Mouse (Mus musculus) hindbrain, embryonic 15.5 days (tissue): ENCODE data around the gene Pithd1. TPM values are rescaled to one million over a fixed set of nuclear protein-coding genes. Genes with fewer than 3 reads are reported as not detected.

Experiments
- ATAC-seq: fragments of 200-750 bp; cut with Nextera tagmentation; 2 replicates; pipeline ENCODE4 v1.8.0; 2017; ENCODE audit warnings: low read depth, moderate number of reproducible peaks, moderate TSS enrichment; ENCODE audit not compliant: low FRiP score
- H3K27ac ChIP-seq: fragments of 300-500 bp; sonication (generic); replicated peaks from 2 replicates; pipeline ENCODE4 v1.5.1; 2015; ENCODE audit warnings: mild to moderate bottlenecking, inconsistent platforms
- H3K27me3 ChIP-seq: fragments of 300-500 bp; sonication (generic); 2 replicates; pipeline ENCODE4 v1.6.1; 2015; ENCODE audit warnings: control low read depth, inconsistent platforms
- H3K36me3 ChIP-seq: fragments of 300-500 bp; sonication (generic); 2 replicates; pipeline ENCODE4 v1.6.1; 2015; ENCODE audit warnings: control low read depth, inconsistent platforms
- H3K4me1 ChIP-seq: fragments of 300-500 bp; sonication (generic); replicated peaks from 2 replicates; pipeline ENCODE4 v1.6.1; 2015; ENCODE audit warnings: control low read depth, inconsistent platforms
- H3K4me2 ChIP-seq: fragments of 300-500 bp; sonication (generic); 2 replicates; pipeline ENCODE4 v1.6.1; 2015; ENCODE audit warnings: moderate library complexity, mild to moderate bottlenecking, inconsistent platforms
- H3K4me3 ChIP-seq: fragments of 300-500 bp; sonication (generic); 2 replicates; pipeline ENCODE4 v1.5.1; 2015; ENCODE audit warnings: mild to moderate bottlenecking, inconsistent platforms
- H3K9ac ChIP-seq: fragments of 300-500 bp; sonication (generic); 2 replicates; pipeline ENCODE4 v1.6.1; 2015; ENCODE audit warnings: inconsistent platforms
- H3K9me3 ChIP-seq: fragments of 300-500 bp; sonication (generic); 2 replicates; pipeline ENCODE4 v1.6.1; 2016; ENCODE audit warnings: control low read depth, inconsistent platforms
- WGBS: fragments of 180-500 bp; shearing (Covaris S2); methylation state at CpG from one replicate; pipeline ENCODE4 v1.1.7; 2015; 5-methylcytosine and 5-hydroxymethylcytosine counted together
- polyA plus RNA-seq: library from polyadenylated mRNA; unstranded; fragments of >200 nt; fragmentation: Nextera tagmentation; extraction: Ambion mirVana; gene quantifications from 2 replicates; pipeline ENCODE4 v1.2.1, GENCODE M21; 2015

Gene Pithd1
- polyA plus RNA-seq, 1 experiment from 2014 or later: 63.6 TPM

DNA sequence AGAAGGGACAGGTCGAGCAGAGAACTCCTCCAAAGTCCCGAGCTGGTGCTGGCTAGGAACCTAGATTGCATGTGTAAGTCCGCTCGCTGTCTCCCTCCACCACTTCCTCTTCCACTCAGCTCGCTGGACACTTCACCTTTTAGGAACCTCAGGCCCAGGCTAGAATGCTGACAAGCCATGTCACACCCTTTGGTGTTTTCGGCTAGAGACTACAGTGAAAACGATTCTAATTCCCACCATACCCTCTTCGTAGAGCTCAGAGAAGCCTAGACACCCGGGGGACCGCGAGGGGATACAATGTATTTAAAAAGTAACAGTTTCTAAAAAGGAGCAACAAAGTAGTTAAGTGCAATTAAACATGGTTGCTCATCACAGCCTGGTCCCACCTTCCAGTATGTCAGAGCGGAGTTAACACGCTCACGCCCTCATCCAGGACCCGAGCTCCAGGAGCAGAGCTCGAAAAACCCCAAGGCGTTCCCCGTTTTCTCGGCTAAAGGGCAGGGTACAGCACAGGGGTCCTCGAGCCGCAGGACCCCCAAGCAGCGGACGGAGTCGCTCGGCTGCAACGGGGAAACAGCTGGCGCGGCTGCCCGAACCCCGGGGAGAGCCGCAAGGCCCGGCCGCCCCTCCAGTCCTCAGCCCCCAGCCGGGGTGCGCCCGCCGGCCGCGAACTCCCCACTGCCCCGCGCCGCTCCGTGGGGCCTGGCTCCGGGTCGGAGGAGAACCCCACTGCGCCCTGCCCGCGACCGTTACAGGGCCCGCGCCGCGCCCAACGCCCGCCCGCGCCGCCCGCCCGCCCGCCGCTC lies 33.9 kb upstream of the Pithd1 start:
- 1% methylated on average over 57 of the region's 62 CpGs for WGBS
- Histone ChIP-seq H3K27ac (peak overlapping the region; percentile 85), H3K4me1 (peaks cover 21% of the 10 kb centered on the region), H3K27me3 (no peaks in the 10 kb centered on the region), H3K9ac (peak overlapping the region; percentile 91), H3K36me3 (no peaks in the 10 kb centered on the region), H3K4me2 (peak overlapping the region; percentile 96), H3K4me3 (peak overlapping the region; percentile 95), H3K9me3 (no peaks in the 10 kb centered on the region)
- peak; percentile 76 for ATAC-seq

DNA sequence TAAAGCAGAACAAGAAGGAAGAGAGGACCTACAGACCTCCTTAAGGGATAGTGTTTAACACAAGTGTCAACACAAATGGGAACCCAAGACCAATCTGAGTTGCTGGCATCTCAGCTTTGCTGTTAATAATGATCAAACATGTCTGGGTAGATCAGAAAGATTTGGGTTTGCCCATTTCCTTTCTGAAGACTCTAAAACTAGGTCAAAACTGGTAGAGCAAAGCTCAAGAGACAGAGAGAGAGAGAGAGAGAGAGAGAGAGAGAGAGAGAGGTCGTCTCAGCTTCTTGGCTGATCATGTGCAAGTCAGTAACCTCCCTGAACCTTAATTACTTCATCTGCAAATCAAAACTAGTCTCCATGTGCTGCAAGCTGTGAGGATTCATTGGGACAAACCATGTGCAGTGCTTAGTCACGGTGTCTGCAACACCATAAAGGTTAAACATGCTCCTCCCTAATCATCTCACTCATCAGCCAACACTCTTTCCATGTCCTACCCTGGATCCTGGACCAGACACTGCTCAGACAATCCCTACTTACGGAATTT lies 29.1 kb upstream of the Pithd1 start:
- no peak overlapping the region for H3K9ac ChIP-seq
- WGBS: 80% methylated on average over 3 of the region's 3 CpGs
- H3K27ac ChIP-seq: no peak overlapping the region
- no peak overlapping the region for H3K4me2 ChIP-seq
- no peaks in the 10 kb centered on the region for H3K9me3 ChIP-seq
- no peak for ATAC-seq
- H3K4me3 ChIP-seq: no peak overlapping the region
- peaks cover 22% of the 10 kb centered on the region for H3K36me3 ChIP-seq
- H3K27me3 ChIP-seq: no peaks in the 10 kb centered on the region
- H3K4me1 ChIP-seq: peaks cover 22% of the 10 kb centered on the region

DNA sequence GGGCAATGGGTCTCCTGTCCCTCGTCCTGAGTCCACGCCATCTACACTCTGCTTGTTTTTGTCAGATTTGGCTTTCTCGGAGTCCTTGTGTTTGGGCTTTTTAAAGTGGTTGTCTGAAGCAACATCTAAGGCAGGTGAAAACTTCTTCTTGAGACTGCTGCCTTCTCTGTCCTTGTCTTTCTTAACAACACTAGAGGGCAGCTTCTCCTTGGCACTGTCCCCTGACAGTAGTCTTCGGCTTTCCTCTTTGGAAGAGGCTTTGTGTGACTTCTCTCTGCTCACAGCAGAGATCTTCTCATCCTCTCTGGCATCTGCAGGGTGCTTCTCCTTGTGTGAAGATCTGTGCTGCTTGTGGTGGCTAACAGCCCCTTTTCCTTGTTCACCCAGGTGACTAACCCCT lies 23.5 kb upstream of the Pithd1 start:
- no peaks in the 10 kb centered on the region for H3K4me1 ChIP-seq
- no peak overlapping the region for H3K4me3 ChIP-seq
- no peak for ATAC-seq
- no peak overlapping the region for H3K27ac ChIP-seq
- peaks cover 69% of the 10 kb centered on the region for H3K36me3 ChIP-seq
- 93% methylated on average over 4 of the region's 4 CpGs for WGBS
- H3K9ac ChIP-seq: no peak overlapping the region
- H3K9me3 ChIP-seq: no peaks in the 10 kb centered on the region
- no peaks in the 10 kb centered on the region for H3K27me3 ChIP-seq
- H3K4me2 ChIP-seq: no peak overlapping the region

- Histone ChIP-seq H3K4me1 (no peaks in the 10 kb centered on the region), H3K27me3 (no peaks in the 10 kb centered on the region), H3K36me3 (peaks cover 84% of the 10 kb centered on the region), H3K9ac (no peak overlapping the region), H3K4me2 (no peak overlapping the region), H3K4me3 (no peak overlapping the region), H3K9me3 (no peaks in the 10 kb centered on the region), H3K27ac (no peak overlapping the region)
- WGBS: 87% methylated on average over 8 of the region's 8 CpGs
- ATAC-seq: no peak
Observed at GRCm38 (mm10) chr4:136008782-136009447, 21.9 kb upstream of the Pithd1 start.

- no peak overlapping the region for H3K4me2 ChIP-seq
- 96% methylated on average over 3 of the region's 3 CpGs for WGBS
- no peak overlapping the region for H3K27ac ChIP-seq
- no peak overlapping the region for H3K9ac ChIP-seq
- H3K27me3 ChIP-seq: no peaks in the 10 kb centered on the region
- H3K36me3 ChIP-seq: peaks cover 88% of the 10 kb centered on the region
- no peak overlapping the region for H3K4me3 ChIP-seq
- no peaks in the 10 kb centered on the region for H3K9me3 ChIP-seq
- ATAC-seq: no peak
- H3K4me1 ChIP-seq: no peaks in the 10 kb centered on the region
Observed at GRCm38 (mm10) chr4:136006821-136007220, 19.8 kb upstream of the Pithd1 start.

DNA sequence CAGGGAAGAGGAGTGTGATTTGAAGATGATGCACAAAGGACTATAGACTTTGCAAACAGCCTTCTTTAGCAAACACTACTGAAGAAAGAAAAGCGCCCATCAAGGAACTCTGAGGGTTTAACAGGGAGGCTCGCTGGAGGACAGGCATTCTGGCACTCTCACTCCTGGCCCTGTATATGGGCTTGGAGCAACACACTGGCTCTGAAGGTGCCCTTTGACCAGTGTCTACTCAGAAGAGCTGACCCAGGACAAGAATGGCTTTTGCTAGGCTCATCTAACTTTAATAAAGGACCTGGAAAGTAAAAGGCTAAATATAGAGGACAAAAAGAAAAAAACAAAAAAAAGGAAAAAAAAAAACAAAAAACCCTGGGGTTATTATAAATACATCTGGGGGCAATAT lies 17.9 kb upstream of the Pithd1 start:
- ATAC-seq: no peak
- no peaks in the 10 kb centered on the region for H3K9me3 ChIP-seq
- no peak overlapping the region for H3K4me3 ChIP-seq
- H3K27me3 ChIP-seq: no peaks in the 10 kb centered on the region
- no peak overlapping the region for H3K27ac ChIP-seq
- no peaks in the 10 kb centered on the region for H3K4me1 ChIP-seq
- H3K4me2 ChIP-seq: no peak overlapping the region
- H3K36me3 ChIP-seq: peaks cover 76% of the 10 kb centered on the region
- no peak overlapping the region for H3K9ac ChIP-seq
- WGBS: 89% methylated on average over 2 of the region's 2 CpGs

GRCm38 (mm10) chr4:136004107-136004675 lies 17.1 kb upstream of the Pithd1 start:
- 86% methylated on average over 5 of the region's 5 CpGs for WGBS

GRCm38 (mm10) chr4:135995118-135995517 lies 8.1 kb upstream of the Pithd1 start:
- no peaks in the 10 kb centered on the region for H3K4me1 ChIP-seq
- H3K4me3 ChIP-seq: no peak overlapping the region
- no peak overlapping the region for H3K9ac ChIP-seq
- H3K36me3 ChIP-seq: no peaks in the 10 kb centered on the region
- H3K27me3 ChIP-seq: no peaks in the 10 kb centered on the region
- 90% methylated on average over 4 of the region's 4 CpGs for WGBS
- H3K9me3 ChIP-seq: no peaks in the 10 kb centered on the region
- ATAC-seq: no peak
- H3K27ac ChIP-seq: no peak overlapping the region
- no peak overlapping the region for H3K4me2 ChIP-seq

More at GRCm38 (mm10) chr4:136004107-136004675, 17.1 kb upstream of the Pithd1 start:
- Histone ChIP-seq H3K9me3 (no peaks in the 10 kb centered on the region), H3K4me2 (no peak overlapping the region), H3K4me3 (no peak overlapping the region), H3K9ac (no peak overlapping the region), H3K27me3 (no peaks in the 10 kb centered on the region), H3K4me1 (no peaks in the 10 kb centered on the region), H3K36me3 (peaks cover 69% of the 10 kb centered on the region), H3K27ac (no peak overlapping the region)
- ATAC-seq: no peak

DNA sequence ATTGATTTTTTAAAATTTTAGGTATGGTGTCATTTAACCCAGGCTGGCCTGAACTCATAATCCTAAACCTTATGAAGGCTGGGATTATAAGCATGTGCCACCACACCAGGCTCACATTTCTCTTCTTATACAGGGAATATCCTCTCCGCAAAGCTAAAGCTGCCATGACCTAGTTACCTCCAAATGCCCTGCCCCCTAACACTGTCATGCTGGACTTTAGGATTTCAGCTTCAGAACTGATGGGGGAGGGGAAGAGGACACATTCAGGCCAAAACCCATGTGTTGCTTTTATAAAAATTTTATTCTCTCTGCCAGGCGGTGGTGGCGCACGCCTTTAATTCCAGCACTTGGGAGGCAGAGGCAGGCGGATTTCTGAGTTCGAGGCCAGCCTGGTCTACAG lies 6.9 kb upstream of the Pithd1 start:
- no peak overlapping the region for H3K4me3 ChIP-seq
- no peaks in the 10 kb centered on the region for H3K27me3 ChIP-seq
- no peak overlapping the region for H3K9ac ChIP-seq
- no peaks in the 10 kb centered on the region for H3K36me3 ChIP-seq
- no peak for ATAC-seq
- H3K4me1 ChIP-seq: no peaks in the 10 kb centered on the region
- H3K9me3 ChIP-seq: no peaks in the 10 kb centered on the region
- H3K27ac ChIP-seq: no peak overlapping the region
- H3K4me2 ChIP-seq: no peak overlapping the region
- WGBS: 96% methylated on average over 6 of the region's 6 CpGs

DNA sequence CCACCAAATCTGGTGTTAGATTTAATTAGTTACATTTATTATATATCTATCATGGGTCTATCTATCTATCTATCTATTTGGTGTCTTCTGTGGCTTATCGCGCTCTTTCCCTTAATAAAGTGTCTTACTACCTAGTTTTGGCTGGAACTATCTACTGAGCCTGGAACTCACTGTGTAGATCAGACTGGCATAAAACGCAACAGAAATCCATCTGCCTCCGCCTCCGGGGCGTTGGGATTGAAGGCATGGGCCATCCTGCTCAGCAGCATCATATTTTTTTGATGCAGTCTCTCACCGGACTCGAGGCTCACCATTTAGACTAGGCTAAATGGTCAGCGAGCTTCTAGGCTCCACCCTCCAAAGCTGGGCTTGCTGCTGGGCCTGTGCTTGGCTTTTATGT lies 650 bp upstream of the Pithd1 start:
- Histone ChIP-seq H3K36me3 (peaks cover 14% of the 10 kb centered on the region; the same call in 1 of the 2 replicates), H3K4me3 (peak overlapping the region; percentile 98), H3K4me2 (peak overlapping the region; percentile 97), H3K9me3 (no peaks in the 10 kb centered on the region), H3K27ac (peak overlapping the region; percentile 92), H3K27me3 (no peaks in the 10 kb centered on the region), H3K4me1 (peaks cover 23% of the 10 kb centered on the region), H3K9ac (peak overlapping the region; percentile 98)
- 69% methylated on average over 9 of the region's 9 CpGs for WGBS
- ATAC-seq: no peak

- peak; percentile 5; the same call in 1 of the 2 replicates for ATAC-seq
- peak overlapping the region; percentile 98 for H3K4me3 ChIP-seq
- H3K36me3 ChIP-seq: peaks cover 14% of the 10 kb centered on the region; the same call in 1 of the 2 replicates
- peaks cover 23% of the 10 kb centered on the region for H3K4me1 ChIP-seq
- H3K9ac ChIP-seq: peak overlapping the region; percentile 98
- peak overlapping the region; percentile 97 for H3K4me2 ChIP-seq
- no peaks in the 10 kb centered on the region for H3K27me3 ChIP-seq
- WGBS: 7% methylated on average over 22 of the region's 23 CpGs
- peak overlapping the region; percentile 92 for H3K27ac ChIP-seq
- H3K9me3 ChIP-seq: no peaks in the 10 kb centered on the region
Observed at GRCm38 (mm10) chr4:135986301-135986942, 642 bp downstream of the Pithd1 start.
